Mouse (Mus musculus) embryonic facial prominence, embryonic 14.5 days (tissue): ENCODE measurements around the gene Hspbap1. TPM values are rescaled to one million over a fixed set of nuclear protein-coding genes. Genes with fewer than 3 reads are reported as not detected.

Experiments used
- ATAC-seq: fragments of 200-750 bp; cut with Nextera tagmentation; 2 replicates; pipeline ENCODE4 v1.8.0; 2017; ENCODE audit warnings: low read depth, moderate number of reproducible peaks, moderate TSS enrichment
- DNase-seq: peaks from one replicate; pipeline ENCODE4 v3.0.0-alpha.2; 2015; ENCODE audit warnings: low spot score
- H3K27ac ChIP-seq: fragments of 300-500 bp; sonication (generic); replicated peaks from 2 replicates; pipeline ENCODE4 v1.5.1; 2014; ENCODE audit warnings: low read depth, mild to moderate bottlenecking, low read length, moderate library complexity
- H3K27me3 ChIP-seq: fragments of 300-500 bp; sonication (generic); replicated peaks from 2 replicates; pipeline ENCODE4 v1.6.1; 2014; ENCODE audit warnings: low read length; ENCODE audit not compliant: control insufficient read depth, insufficient read depth
- H3K36me3 ChIP-seq: fragments of 300-500 bp; sonication (generic); 2 replicates; pipeline ENCODE4 v1.6.1; 2014; ENCODE audit warnings: low read length, mixed read lengths; ENCODE audit not compliant: control insufficient read depth, insufficient read depth
- H3K4me1 ChIP-seq: fragments of 300-500 bp; sonication (generic); 2 replicates; pipeline ENCODE4 v1.6.1; 2014; ENCODE audit warnings: antibody characterized with exemption, low read length; ENCODE audit not compliant: control insufficient read depth, insufficient read depth
- H3K4me2 ChIP-seq: fragments of 300-500 bp; sonication (generic); 2 replicates; pipeline ENCODE4 v1.6.1; 2014; ENCODE audit warnings: low read depth, mild to moderate bottlenecking, low read length, moderate library complexity, mixed read lengths
- H3K4me3 ChIP-seq: fragments of 300-500 bp; sonication (generic); 2 replicates; pipeline ENCODE4 v1.5.1; 2014; ENCODE audit warnings: low read depth, mild to moderate bottlenecking, low read length
- H3K9ac ChIP-seq: fragments of 300-500 bp; sonication (generic); 2 replicates; pipeline ENCODE4 v1.6.1; 2014; ENCODE audit warnings: low read depth, mild to moderate bottlenecking, low read length, moderate library complexity, mixed read lengths
- H3K9me3 ChIP-seq: fragments of 300-500 bp; sonication (generic); 2 replicates; pipeline ENCODE4 v1.6.1; 2016; ENCODE audit warnings: low read length; ENCODE audit not compliant: control insufficient read depth
- WGBS: fragments of 180-500 bp; shearing (Covaris S2); extraction: QIAGEN DNeasy Blood & Tissue Kit; methylation state at CpG from one replicate; pipeline ENCODE4 v1.1.7; 2014; 5-methylcytosine and 5-hydroxymethylcytosine counted together
- polyA plus RNA-seq: library from polyadenylated mRNA; unstranded; fragments of >200 nt; fragmentation: Nextera tagmentation; extraction: Ambion mirVana; gene quantifications from 2 replicates; pipeline ENCODE4 v1.2.1, GENCODE M21; 2014

The Hspbap1 gene
- polyA plus RNA-seq, 1 experiment from 2014 or later, result 13.9 TPM

- Histone ChIP-seq H3K4me2 (no peak overlapping the region), H3K4me1 (no peaks in the 10 kb centered on the region), H3K9me3 (no peaks in the 10 kb centered on the region), H3K9ac (no peak overlapping the region), H3K27me3 (no peaks in the 10 kb centered on the region), H3K36me3 (peaks cover 23% of the 10 kb centered on the region), H3K27ac (no peak overlapping the region), H3K4me3 (no peak overlapping the region)
- no peak for DNase-seq
- 83% methylated on average over 6 of the region's 6 CpGs for WGBS
- no peak for ATAC-seq
Measured at GRCm38 (mm10) chr16:35791962-35792521, 21.9 kb downstream of the Hspbap1 start.

DNA sequence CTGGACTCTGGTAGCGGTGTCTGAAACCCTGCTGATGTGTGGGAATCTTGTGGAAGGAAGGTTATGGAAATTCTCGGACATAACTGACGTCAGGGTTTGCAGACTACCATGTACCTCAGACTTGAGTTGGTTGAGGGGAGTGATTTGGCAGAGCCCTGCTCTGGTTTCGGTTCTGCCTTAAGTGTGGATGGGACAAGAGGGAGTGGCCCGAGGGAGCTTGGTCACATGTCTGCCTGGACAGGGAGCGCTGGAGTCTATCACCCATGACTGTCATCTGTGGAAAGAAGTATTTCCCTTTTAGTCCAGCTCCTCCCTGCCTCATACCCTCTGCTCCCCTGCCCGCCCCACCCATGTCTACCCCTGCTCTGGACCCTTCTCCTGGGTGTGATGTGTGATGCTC is 32.0 kb downstream of the Hspbap1 start:
- 84% methylated on average over 7 of the region's 7 CpGs for WGBS

GRCm38 (mm10) chr16:35803723-35804122 is 33.5 kb downstream of the Hspbap1 start:
- Histone ChIP-seq H3K4me1 (no peaks in the 10 kb centered on the region), H3K27me3 (no peaks in the 10 kb centered on the region), H3K9ac (no peak overlapping the region), H3K4me2 (no peak overlapping the region), H3K27ac (no peak overlapping the region), H3K9me3 (peaks cover 14% of the 10 kb centered on the region; the same call in 1 of the 2 replicates), H3K4me3 (no peak overlapping the region), H3K36me3 (peaks cover 17% of the 10 kb centered on the region; the same call in 1 of the 2 replicates)
- 90% methylated on average over 4 of the region's 4 CpGs for WGBS
- ATAC-seq (no peak), DNase-seq (no peak)

More for the DNA sequence above, 32.0 kb downstream of the Hspbap1 start:
- no peak overlapping the region for H3K27ac ChIP-seq
- H3K9ac ChIP-seq, result no peak overlapping the region
- H3K4me2 ChIP-seq, result no peak overlapping the region
- no peaks in the 10 kb centered on the region for H3K4me1 ChIP-seq
- H3K27me3 ChIP-seq, result no peaks in the 10 kb centered on the region
- peaks cover 15% of the 10 kb centered on the region; the same call in 1 of the 2 replicates for H3K9me3 ChIP-seq
- ATAC-seq, result no peak
- no peak for DNase-seq
- H3K36me3 ChIP-seq, result peaks cover 18% of the 10 kb centered on the region; the same call in 1 of the 2 replicates
- H3K4me3 ChIP-seq, result no peak overlapping the region

- ATAC-seq (no peak), DNase-seq (no peak)
- no peak overlapping the region for H3K9ac ChIP-seq
- 85% methylated on average over 6 of the region's 6 CpGs for WGBS
- no peaks in the 10 kb centered on the region for H3K27me3 ChIP-seq
- no peak overlapping the region for H3K27ac ChIP-seq
- no peaks in the 10 kb centered on the region for H3K9me3 ChIP-seq
- H3K36me3 ChIP-seq, result 0 out of 2 replicates have a peak, but pooled peaks cover 4% of the 10 kb centered on the region
- H3K4me3 ChIP-seq, result no peak overlapping the region
- H3K4me1 ChIP-seq, result no peaks in the 10 kb centered on the region
- no peak overlapping the region for H3K4me2 ChIP-seq
Measured at GRCm38 (mm10) chr16:35806973-35807662, 36.9 kb downstream of the Hspbap1 start.

DNA sequence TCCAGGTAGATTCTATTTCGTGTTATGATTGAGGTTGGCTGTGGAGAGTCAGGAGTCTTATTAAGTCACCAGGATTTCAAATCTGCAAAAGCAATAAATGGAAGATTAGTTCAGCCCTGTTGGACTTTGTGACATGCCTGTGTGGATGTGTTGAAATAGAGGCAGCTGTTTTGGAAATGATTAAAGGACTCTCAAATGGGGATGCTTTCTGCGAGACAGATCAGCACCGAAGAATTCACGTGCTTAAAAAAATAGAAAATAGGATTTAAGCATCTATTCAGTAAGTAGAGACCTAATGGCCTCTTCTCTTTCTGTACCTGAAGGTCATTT is 37.5 kb downstream of the Hspbap1 start:
- Histone ChIP-seq H3K27ac (no peak overlapping the region), H3K9me3 (no peaks in the 10 kb centered on the region), H3K9ac (no peak overlapping the region), H3K4me3 (no peak overlapping the region), H3K36me3 (0 out of 2 replicates have a peak, but pooled peaks cover 4% of the 10 kb centered on the region), H3K4me2 (no peak overlapping the region), H3K27me3 (no peaks in the 10 kb centered on the region), H3K4me1 (no peaks in the 10 kb centered on the region)
- ATAC-seq (no peak), DNase-seq (no peak)
- WGBS, result 90% methylated on average over 4 of the region's 4 CpGs

DNA sequence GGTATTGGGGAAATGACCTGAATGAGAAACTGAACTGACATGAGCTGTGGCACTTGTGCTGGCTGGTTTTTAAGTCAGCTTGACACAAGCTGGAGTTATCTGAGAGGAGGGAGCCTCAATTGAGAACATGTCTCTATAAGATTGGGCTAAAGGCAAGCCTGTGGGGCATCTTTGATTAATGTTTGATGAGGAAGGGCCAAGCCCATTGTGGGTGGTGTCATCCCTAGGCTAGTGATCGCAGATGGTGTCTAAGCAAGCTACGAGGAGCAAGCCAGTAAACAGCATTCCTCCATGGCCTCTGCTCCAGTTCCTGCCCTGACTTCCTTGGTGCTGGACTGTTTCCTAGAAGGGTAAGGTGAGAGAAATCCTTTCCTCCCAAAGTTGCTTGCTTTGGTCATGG is 38.7 kb downstream of the Hspbap1 start:
- Histone ChIP-seq H3K4me3 (no peak overlapping the region), H3K27me3 (no peaks in the 10 kb centered on the region), H3K9ac (no peak overlapping the region), H3K9me3 (no peaks in the 10 kb centered on the region), H3K4me1 (no peaks in the 10 kb centered on the region), H3K27ac (no peak overlapping the region), H3K36me3 (0 out of 2 replicates have a peak, but pooled peaks cover 4% of the 10 kb centered on the region), H3K4me2 (no peak overlapping the region)
- ATAC-seq (no peak), DNase-seq (no peak)
- WGBS, result 94% methylated on average over 2 of the region's 2 CpGs

- Histone ChIP-seq H3K9me3 (no peaks in the 10 kb centered on the region), H3K36me3 (no peaks in the 10 kb centered on the region), H3K27me3 (no peaks in the 10 kb centered on the region), H3K4me1 (no peaks in the 10 kb centered on the region), H3K27ac (no peak overlapping the region), H3K4me3 (no peak overlapping the region), H3K9ac (no peak overlapping the region), H3K4me2 (no peak overlapping the region)
- ATAC-seq (no peak), DNase-seq (no peak)
- 87% methylated on average over 3 of the region's 3 CpGs for WGBS
Measured at GRCm38 (mm10) chr16:35813119-35813518, 42.9 kb downstream of the Hspbap1 start.

- H3K27me3 ChIP-seq, result no peaks in the 10 kb centered on the region
- H3K9me3 ChIP-seq, result no peaks in the 10 kb centered on the region
- DNase-seq (peak; percentile 71), ATAC-seq (peak; percentile 72)
- no peaks in the 10 kb centered on the region for H3K4me1 ChIP-seq
- no peak overlapping the region for H3K4me3 ChIP-seq
- H3K27ac ChIP-seq, result no peak overlapping the region
- H3K9ac ChIP-seq, result no peak overlapping the region
- H3K4me2 ChIP-seq, result no peak overlapping the region
- 39% methylated on average over 13 of the region's 13 CpGs for WGBS
- 0 out of 2 replicates have a peak, but pooled peaks cover 23% of the 10 kb centered on the region for H3K36me3 ChIP-seq
Measured at GRCm38 (mm10) chr16:35817255-35818089, 47.3 kb downstream of the Hspbap1 start.
